Mouse (Mus musculus): ENCODE results near the gene Lif.

DNA sequence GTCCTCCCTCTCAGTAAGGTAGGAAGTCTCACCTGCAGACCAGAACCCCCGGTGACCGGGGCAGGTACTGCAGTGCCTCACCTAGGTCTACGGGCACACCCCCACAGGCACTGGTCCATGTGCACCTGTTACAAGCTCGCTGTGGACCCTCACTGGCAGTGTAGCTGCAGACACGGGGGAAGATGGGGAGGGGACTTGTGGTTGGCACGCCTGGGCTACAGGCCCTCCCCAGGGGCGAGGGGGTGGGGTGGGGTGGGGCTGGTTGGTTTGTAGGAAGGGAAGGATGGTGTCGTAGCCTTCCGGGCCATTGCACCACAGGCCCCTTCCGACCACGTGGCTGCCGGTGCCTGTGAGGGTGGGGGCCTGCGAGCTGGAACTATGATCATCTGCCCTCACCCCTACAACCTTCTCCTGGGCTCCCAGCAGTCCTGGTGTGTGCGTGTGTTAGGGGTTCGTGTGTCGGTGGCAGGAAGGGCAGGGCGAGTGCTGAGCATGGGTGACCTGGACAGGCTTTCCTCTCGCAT lies 19.9 kb upstream of the Lif start:
- TF ChIP-seq POLR2A (IDR thresholded peaks at IDR 0.05; ENCODE audit: borderline replicate concordance, extremely low read depth, low read depth, low read length) (no peak), CTCF (IDR thresholded peaks at IDR 0.05; ENCODE audit: insufficient read depth, low read length) (no peak)
